28 mouse cellular contexts compared by ENCODE assay signal in the genomic region with DNA sequence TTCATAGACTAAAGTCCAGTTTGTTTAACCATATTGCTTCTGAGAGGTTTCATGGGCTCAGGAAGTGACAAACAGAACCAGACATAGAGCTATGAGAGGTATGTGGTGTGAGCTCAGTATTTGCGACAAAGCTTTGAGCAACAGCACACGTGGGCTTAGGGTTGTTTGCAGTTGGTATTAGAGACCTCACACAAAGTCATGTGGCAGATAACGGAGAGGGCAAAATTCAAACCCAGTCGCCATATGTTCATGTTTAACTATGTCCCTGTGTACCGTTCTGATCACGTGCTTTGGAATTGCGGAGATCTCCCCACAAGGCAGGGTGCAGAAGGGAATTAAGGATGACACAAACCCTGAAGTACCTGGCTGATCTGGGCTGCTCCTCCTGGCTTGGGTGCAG. TPM values are rescaled to one million over a fixed set of nuclear protein-coding genes. Genes with fewer than 3 reads are reported as not detected.
A peak's percentile ranks its signal among the peaks of the same experiment; 100 is the strongest.
DNase-seq lines count a peak whose midpoint lies in the region; ATAC-seq lines count a peak whose summit lies in the region.
"Had no signal": no experiment of that assay in that cellular context is flagged by ENCODE, and none has a peak within 500 bp of the region (broad histone marks: within the 10 kb centered on the region; RNA-seq: fewer than 3 reads in every experiment).

No protein-coding gene starts in this region.

- no peaks in the 10 kb centered on the region for H3K9me3 ChIP-seq in liver, embryonic 13.5 days (replicated peaks)
- no peaks in the 10 kb centered on the region for H3K9me3 ChIP-seq in liver, embryonic 16.5 days (replicated peaks; ENCODE audit: control insufficient read depth, low read length)
- H3K9me3 ChIP-seq in stomach, embryonic 16.5 days (replicated peaks; ENCODE audit: control insufficient read depth, low read length): no peaks in the 10 kb centered on the region
- H3K9me3 ChIP-seq: embryonic facial prominence, embryonic 15.5 days; forebrain, embryonic 10.5 days; heart, embryonic 10.5 days; hindbrain, embryonic 13.5 days had no signal

- H3K4me2 ChIP-seq in liver, embryonic 13.5 days: no peak overlapping the region
- H3K4me2 ChIP-seq in liver, embryonic 16.5 days (ENCODE audit: low read depth, low read length): no peak overlapping the region
- H3K4me2 ChIP-seq in stomach, embryonic 16.5 days (ENCODE audit: low read depth, low read length): no peak overlapping the region
- H3K4me2 ChIP-seq: embryonic facial prominence, embryonic 15.5 days; hindbrain, embryonic 13.5 days had no signal

- no peak overlapping the region for H3K27ac ChIP-seq in liver, embryonic 13.5 days
- peak overlapping the region; percentile 77 for H3K27ac ChIP-seq in liver, embryonic 16.5 days (ENCODE audit: low read length)
- H3K27ac ChIP-seq in stomach, embryonic 16.5 days (ENCODE audit: low read length): no peak overlapping the region
- H3K27ac ChIP-seq: embryonic facial prominence, embryonic 15.5 days; forebrain, embryonic 10.5 days; heart, embryonic 10.5 days; hindbrain, embryonic 13.5 days had no signal

- H3K4me1 ChIP-seq in liver, embryonic 13.5 days (replicated peaks): peaks cover 10% of the 10 kb centered on the region; the same call in 1 of the 2 replicates
- H3K4me1 ChIP-seq in liver, embryonic 16.5 days (ENCODE audit: control insufficient read depth, low read depth, low read length): no peaks in the 10 kb centered on the region; the same call in none of the 2 replicates
- H3K4me1 ChIP-seq in stomach, embryonic 16.5 days (ENCODE audit: control insufficient read depth, insufficient read depth, low read length): no peaks in the 10 kb centered on the region
- H3K4me1 ChIP-seq: embryonic facial prominence, embryonic 15.5 days; forebrain, embryonic 10.5 days; heart, embryonic 10.5 days; hindbrain, embryonic 13.5 days had no signal

- H3K9ac ChIP-seq in liver, embryonic 13.5 days: no peak overlapping the region
- H3K9ac ChIP-seq in liver, embryonic 16.5 days (ENCODE audit: low read depth, low read length): no peak overlapping the region
- H3K9ac ChIP-seq in stomach, embryonic 16.5 days (ENCODE audit: low read length): no peak overlapping the region
- H3K9ac ChIP-seq: embryonic facial prominence, embryonic 15.5 days; hindbrain, embryonic 13.5 days had no signal

- no peaks in the 10 kb centered on the region for H3K36me3 ChIP-seq in liver, embryonic 13.5 days
- no peaks in the 10 kb centered on the region for H3K36me3 ChIP-seq in liver, embryonic 16.5 days (ENCODE audit: control insufficient read depth, insufficient read depth)
- H3K36me3 ChIP-seq in stomach, embryonic 16.5 days (ENCODE audit: control insufficient read depth, insufficient read depth, low read length): no peaks in the 10 kb centered on the region
- H3K36me3 ChIP-seq: embryonic facial prominence, embryonic 15.5 days; forebrain, embryonic 10.5 days; heart, embryonic 10.5 days; hindbrain, embryonic 13.5 days had no signal

- peak; percentile 67 for ATAC-seq in liver, embryonic 13.5 days (ENCODE audit: low read depth)
- ATAC-seq in liver, embryonic 16.5 days (ENCODE audit: low read depth): peak; percentile 77
- ATAC-seq in stomach, embryonic 16.5 days (ENCODE audit: insufficient read depth, low FRiP score): peak; percentile 80; the same call in 1 of the 2 replicates
- ATAC-seq: activated CD4-positive, CD25-positive, alpha-beta regulatory T cell, adult 4 months; forebrain, embryonic 14.5 days; Patski had no signal

- no peak for DNase-seq in liver, embryonic 13.5 days
- DNase-seq in liver: no peak
- DNase-seq in adrenal gland, postnatal 4 days (ENCODE audit: low spot score in 2 of 2): no peak
- no peak for DNase-seq in testis, postnatal 10 days (ENCODE audit: low spot score)
- no peak for DNase-seq in thymus, postnatal 0 days (ENCODE audit: low spot score)
- DNase-seq: adrenal gland, postnatal 14 days; cerebellum, adult 2 months; cerebellum, postnatal 10 days; embryo, embryonic 11 days; heart, adult 18-20 months; heart, postnatal 10 days; heart, postnatal 4 days had no signal

- no peaks in the 10 kb centered on the region for H3K27me3 ChIP-seq in liver, embryonic 13.5 days
- no peaks in the 10 kb centered on the region for H3K27me3 ChIP-seq in liver, embryonic 16.5 days (ENCODE audit: control insufficient read depth, insufficient read depth, low read depth, low read length)
- H3K27me3 ChIP-seq in stomach, embryonic 16.5 days (ENCODE audit: control insufficient read depth, insufficient read depth, low read length): no peaks in the 10 kb centered on the region
- H3K27me3 ChIP-seq: CH12.LX; embryonic facial prominence, embryonic 15.5 days; hindbrain, embryonic 13.5 days had no signal

- no peak overlapping the region for H3K4me3 ChIP-seq in liver, embryonic 13.5 days (replicated peaks)
- H3K4me3 ChIP-seq in liver, embryonic 16.5 days (ENCODE audit: low read depth, low read length): no peak overlapping the region
- no peak overlapping the region for H3K4me3 ChIP-seq in stomach, embryonic 16.5 days (replicated peaks; ENCODE audit: low read length)
- H3K4me3 ChIP-seq: embryonic facial prominence, embryonic 15.5 days; erythroblast, embryonic 14.5 days; forebrain, embryonic 10.5 days; heart, embryonic 10.5 days; hindbrain, embryonic 13.5 days had no signal

- WGBS in liver, embryonic 13.5 days (ENCODE audit: insufficient replicate concordance): 66% methylated on average over 7 of the region's 7 CpGs
- WGBS in liver, embryonic 16.5 days (ENCODE audit: insufficient replicate concordance): 56% methylated on average over 7 of the region's 7 CpGs
- WGBS in stomach, embryonic 16.5 days: 58% methylated on average over 7 of the region's 7 CpGs

RNA-seq across cellular contexts. Expression of gene Afp, which starts 2.2 kb away (rescaled TPM):
- polyA plus RNA-seq in liver, embryonic 13.5 days (2015; fragmentation: Nextera tagmentation; extraction: Ambion mirVana): 6,379 and 7,757 TPM in 2 replicates
- 15,779 and 15,904 TPM in 2 replicates for polyA plus RNA-seq in liver, embryonic 16.5 days (2015; fragmentation: Nextera tagmentation; extraction: Ambion mirVana)
- 368 and 546 TPM in 2 replicates for polyA plus RNA-seq in stomach, embryonic 16.5 days (2015; fragmentation: Nextera tagmentation; extraction: Ambion mirVana)
- 1,000 to 10,000 TPM in 1 of 2 experiments, 10 to 100 TPM in 1; 60.5 to 1,664 TPM for total RNA-seq in adrenal gland, postnatal 4 days (2021)
- polyA plus RNA-seq in thymus, postnatal 0 days (2015; fragmentation: Nextera tagmentation; extraction: Ambion mirVana): 3.1 TPM in 2 replicates
- total RNA-seq: adrenal gland, adult 18-20 months; gastrocnemius, adult 8-10 months; heart, postnatal 10 days had no signal
- polyA plus RNA-seq: forebrain, embryonic 14.5 days; Patski had no signal

RNA-seq across cellular contexts. Expression of gene Alb, which starts 27.6 kb away (rescaled TPM):
- polyA plus RNA-seq in liver, embryonic 13.5 days (2015; fragmentation: Nextera tagmentation; extraction: Ambion mirVana): 1,711 and 2,009 TPM in 2 replicates
- polyA plus RNA-seq in liver, embryonic 16.5 days (2015; fragmentation: Nextera tagmentation; extraction: Ambion mirVana): 7,404 and 8,768 TPM in 2 replicates
- 188 and 224 TPM in 2 replicates for polyA plus RNA-seq in stomach, embryonic 16.5 days (2015; fragmentation: Nextera tagmentation; extraction: Ambion mirVana)
- total RNA-seq in adrenal gland, postnatal 4 days (2021): 1,000 to 10,000 TPM in 1 of 2 experiments, 100 to 1,000 TPM in 1; 169 to 6,544 TPM
- polyA plus RNA-seq in thymus, postnatal 0 days (2015; fragmentation: Nextera tagmentation; extraction: Ambion mirVana): 0.17 and 0.49 TPM in 2 replicates
- total RNA-seq: common myeloid progenitor, adult 5-6 weeks; heart, adult 18-20 months had no signal
- polyA plus RNA-seq: activated CD4-positive, CD25-positive, alpha-beta regulatory T cell, adult 4 months; forebrain, embryonic 10.5 days; forebrain, embryonic 14.5 days; Patski had no signal

RNA-seq across cellular contexts. Expression of gene Afm, which starts 30.4 kb away (rescaled TPM):
- 9.5 and 11.1 TPM in 2 replicates for polyA plus RNA-seq in liver, embryonic 13.5 days (2015; fragmentation: Nextera tagmentation; extraction: Ambion mirVana)
- polyA plus RNA-seq in liver, embryonic 16.5 days (2015; fragmentation: Nextera tagmentation; extraction: Ambion mirVana): 34.3 and 34.6 TPM in 2 replicates
- 6.1 and 6.9 TPM in 2 replicates for polyA plus RNA-seq in stomach, embryonic 16.5 days (2015; fragmentation: Nextera tagmentation; extraction: Ambion mirVana)
- total RNA-seq in adrenal gland, postnatal 4 days (2021): 10 to 100 TPM in 1 of 2 experiments, 1 to 10 TPM in 1; 6.8 to 47.3 TPM
- polyA plus RNA-seq in thymus, postnatal 0 days (2015; fragmentation: Nextera tagmentation; extraction: Ambion mirVana): not detected in 2 replicates
- total RNA-seq: CH12.LX; common myeloid progenitor, adult 5-6 weeks; heart, adult 18-20 months; heart, postnatal 10 days; heart, postnatal 4 days had no signal
- polyA plus RNA-seq: cerebellum, adult 2 months; embryonic facial prominence, embryonic 11.5 days; embryonic facial prominence, embryonic 15.5 days; erythroblast, embryonic 14.5 days; forebrain, embryonic 10.5 days; forebrain, embryonic 14.5 days; heart, embryonic 14.5 days; hindbrain, embryonic 13.5 days had no signal

Comparison
In these comparisons a context has a peak if more than half of its experiments do, and no peak if none do; other contexts are left out.
1. RNA of gene Afp, which starts 2.2 kb away (polyA plus RNA-seq): 15,779 to 15,904 TPM in liver, embryonic 16.5 days, 6,379 to 7,757 TPM in liver, embryonic 13.5 days and 368 to 546 TPM in stomach, embryonic 16.5 days; 3.1 TPM in thymus, postnatal 0 days; every median in the first group is over 10 times any median in the second.
2. RNA of gene Alb, which starts 27.6 kb away (polyA plus RNA-seq): 7,404 to 8,768 TPM in liver, embryonic 16.5 days, 1,711 to 2,009 TPM in liver, embryonic 13.5 days and 188 to 224 TPM in stomach, embryonic 16.5 days; 0.17 to 0.49 TPM in thymus, postnatal 0 days; every median in the first group is over 100 times any median in the second.
3. Peak in every context shown above with its lines, with median percentiles within 50 percentile points of each other: ATAC-seq.